Mouse (Mus musculus) urinary bladder, adult 2 months (tissue): ENCODE results near the gene Gm7534. TPM values are rescaled to one million over a fixed set of nuclear protein-coding genes. Genes with fewer than 3 reads are reported as not detected.

Experiments used
- DNase-seq: peaks from one replicate; pipeline ENCODE4 v3.0.0; 2022; ENCODE audit warnings: low spot score
- polyA plus RNA-seq: library from polyadenylated mRNA; depleted of rRNA; stranded (reverse); fragments of >200 nt; gene quantifications from 2 replicates; pipeline ENCODE4 v1.2.3, GENCODE M21; 2012; rRNA removed

The Gm7534 gene
- polyA plus RNA-seq = not detected in 2 replicates

DNA sequence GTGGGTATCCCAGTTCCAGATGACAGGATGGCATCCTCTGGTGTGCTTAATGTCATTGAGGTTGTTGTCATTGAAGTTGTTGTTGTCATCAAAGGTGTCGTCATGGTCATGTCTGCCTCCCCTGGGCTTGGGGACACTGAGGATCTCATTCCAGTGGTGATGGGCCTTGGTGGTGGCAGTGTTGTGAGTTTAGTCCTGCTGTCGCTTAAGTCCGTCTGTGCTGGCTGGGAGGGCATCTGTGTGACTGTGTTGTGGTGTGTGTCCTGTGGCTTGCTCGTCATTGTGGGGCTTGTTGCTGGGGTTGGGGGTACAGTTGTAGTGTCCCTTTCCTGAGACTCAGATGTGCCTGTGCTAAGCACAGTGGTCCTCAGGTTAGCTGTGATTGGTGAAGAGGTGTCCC is at the start of gene Gm7534:
Gene Gm7534, minus strand, starts transcription at position 101 of the 400 bp plus-strand sequence.
- no peak for DNase-seq

DNA sequence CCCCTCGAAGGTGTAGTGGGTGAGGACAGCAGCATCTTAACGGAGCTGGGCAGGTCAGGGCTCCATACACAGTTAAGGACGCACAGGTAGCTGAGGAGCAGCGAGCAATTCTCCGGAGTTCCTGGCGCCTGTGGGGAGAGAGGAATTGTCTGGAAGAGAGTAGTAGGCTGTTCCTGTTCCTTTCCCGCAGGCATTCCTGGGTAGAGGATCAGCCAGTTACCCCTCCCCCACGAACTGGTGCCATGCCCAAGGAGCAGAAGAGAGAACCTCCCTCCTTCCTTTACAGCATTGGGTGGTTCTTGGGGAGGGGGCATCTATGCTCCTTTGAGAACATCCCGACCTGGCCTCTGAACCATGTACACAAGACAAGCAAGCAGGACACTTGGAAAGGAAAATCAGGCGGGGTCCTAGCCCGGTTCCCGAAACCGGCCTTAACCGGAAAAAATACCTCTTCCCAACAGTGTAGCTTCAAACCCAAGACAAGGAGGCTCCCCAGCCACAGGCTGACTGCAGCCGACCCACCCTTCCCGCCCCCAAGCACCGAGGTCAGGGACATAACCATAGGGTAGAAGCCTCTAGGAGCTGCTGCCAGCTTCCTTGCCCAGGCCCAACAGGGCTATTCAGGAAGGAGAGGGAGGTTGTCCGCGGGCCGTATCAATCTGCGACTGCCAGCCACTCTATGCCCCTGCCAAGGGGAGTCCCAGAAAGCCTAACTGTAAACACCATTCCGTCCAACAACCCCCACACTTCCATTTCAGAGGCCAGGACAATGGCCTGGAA is 49.5 kb upstream of the Gm7534 start:
- DNase-seq = peak; percentile 20

- DNase-seq = no peak
These were observed 48.7 kb upstream of the Gm7534 start for GRCm38 (mm10) chr4:134251241-134252130.

- no peak for DNase-seq
These were observed 48.1 kb upstream of the Gm7534 start for GRCm38 (mm10) chr4:134250930-134251240.

GRCm38 (mm10) chr4:134250116-134250929 is 47.5 kb upstream of the Gm7534 start:
- no peak for DNase-seq

DNA sequence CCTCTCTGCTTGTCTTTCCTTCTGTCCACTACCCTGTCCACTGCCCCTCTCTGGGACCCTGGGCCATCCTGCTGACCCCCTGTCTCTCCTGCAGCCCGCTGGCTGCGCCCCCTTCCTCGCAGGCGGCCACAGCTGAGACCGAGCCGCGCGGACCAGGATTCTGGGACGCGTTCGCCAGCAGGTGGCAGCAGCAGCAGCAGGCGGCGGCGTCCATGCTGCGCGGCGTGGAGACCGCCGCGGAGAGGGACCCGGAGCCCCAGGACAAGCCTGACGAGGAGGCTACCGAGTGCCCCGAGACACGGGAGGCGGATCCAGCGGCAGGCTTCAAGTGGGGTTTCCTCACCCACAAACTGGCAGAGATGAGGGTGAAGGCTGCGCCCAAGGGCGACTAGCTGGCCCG is 46.8 kb upstream of the Gm7534 start:
- peak; percentile 60 for DNase-seq

DNA sequence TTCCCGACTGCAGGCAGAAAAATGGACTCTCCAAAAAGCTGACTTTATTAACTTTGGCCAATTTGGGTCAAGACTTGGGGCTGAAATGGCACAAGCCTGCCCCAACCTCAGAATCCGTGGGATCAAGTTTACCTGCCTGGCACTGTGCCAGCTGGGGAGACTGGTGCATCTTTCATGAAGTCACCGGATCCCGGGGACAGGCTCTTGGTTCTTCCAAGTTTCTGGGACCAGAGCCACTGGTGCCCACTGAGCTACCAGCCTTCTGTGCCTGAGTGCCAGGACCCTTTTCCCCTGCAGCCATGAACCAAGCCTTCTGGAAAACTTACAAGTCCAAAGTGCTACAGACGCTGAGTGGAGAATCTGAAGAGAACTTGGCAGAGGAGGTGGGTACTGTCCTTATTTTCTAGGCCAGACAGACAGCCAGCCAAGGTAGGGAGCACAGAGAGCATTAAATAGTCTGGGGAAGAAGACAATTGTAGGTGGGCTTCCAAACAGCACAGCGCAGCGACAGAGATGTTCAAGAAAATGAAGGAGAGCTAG is 44.0 kb upstream of the Gm7534 start, which contains the start of gene Gm30191:
Gene Gm30191, plus strand, starts transcription at position 217 of the 540 bp plus-strand sequence.
- DNase-seq = no peak

GRCm38 (mm10) chr4:134246256-134246655 is 43.5 kb upstream of the Gm7534 start:
- no peak for DNase-seq

GRCm38 (mm10) chr4:134245148-134245843 is 42.5 kb upstream of the Gm7534 start, which contains the start of gene Zfp593:
Gene Zfp593 (minus strand): TSS chr4:134245592.
- DNase-seq = peak; percentile 87

- no peak for DNase-seq
These were observed 40.9 kb upstream of the Gm7534 start, which contains the start of gene E130218I03Rik for GRCm38 (mm10) chr4:134243516-134244250. Gene E130218I03Rik (plus strand): TSS chr4:134243662.

- DNase-seq = no peak
These were observed 35.9 kb upstream of the Gm7534 start for GRCm38 (mm10) chr4:134238686-134239085.

GRCm38 (mm10) chr4:134238279-134238651 is 35.5 kb upstream of the Gm7534 start, which contains the start of gene Cnksr1:
Gene Cnksr1 (minus strand): TSS chr4:134238399.
- peak; percentile 77 for DNase-seq

DNA sequence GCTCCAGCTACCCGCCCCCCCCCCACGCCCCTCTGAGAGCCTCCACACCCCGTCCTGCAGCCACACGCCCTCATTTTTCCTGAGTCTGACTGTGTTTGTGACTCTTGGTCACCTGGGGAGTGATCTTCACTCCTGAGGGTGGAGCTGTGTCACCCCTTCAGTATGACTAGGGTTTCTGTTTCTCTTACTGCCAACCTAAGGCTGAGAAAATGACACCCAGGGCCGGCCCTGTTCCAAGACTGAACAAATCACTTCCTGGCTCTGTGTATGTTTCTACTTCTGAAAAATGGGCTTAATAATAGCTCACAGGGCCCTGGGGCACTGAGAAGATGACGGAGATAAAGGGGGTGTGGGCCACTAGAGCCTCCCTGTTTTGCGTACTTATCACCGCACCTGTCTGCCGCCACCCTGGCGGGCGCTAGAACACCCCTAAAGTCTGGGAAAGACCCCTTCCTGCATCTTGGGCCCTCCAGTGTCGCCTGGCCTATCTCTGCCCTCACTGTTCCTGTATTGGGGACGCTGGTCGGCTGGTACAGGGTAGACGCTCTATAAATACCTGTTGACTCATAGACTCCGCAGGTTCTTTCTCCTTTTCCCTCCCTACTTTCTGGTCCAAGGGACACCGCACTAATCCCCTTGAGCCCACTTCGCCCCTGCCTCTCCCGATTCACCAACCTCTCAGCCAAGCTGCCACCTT is 34.9 kb upstream of the Gm7534 start:
- DNase-seq = no peak

- DNase-seq = no peak
These were observed 32.1 kb upstream of the Gm7534 start for GRCm38 (mm10) chr4:134234876-134235275.

GRCm38 (mm10) chr4:134230431-134230830 is 27.6 kb upstream of the Gm7534 start:
- no peak for DNase-seq

- no peak for DNase-seq
These were observed 24.4 kb upstream of the Gm7534 start, which contains the start of gene Catsper4 for GRCm38 (mm10) chr4:134227194-134227593. Gene Catsper4 (minus strand): TSS chr4:134227383.

DNA sequence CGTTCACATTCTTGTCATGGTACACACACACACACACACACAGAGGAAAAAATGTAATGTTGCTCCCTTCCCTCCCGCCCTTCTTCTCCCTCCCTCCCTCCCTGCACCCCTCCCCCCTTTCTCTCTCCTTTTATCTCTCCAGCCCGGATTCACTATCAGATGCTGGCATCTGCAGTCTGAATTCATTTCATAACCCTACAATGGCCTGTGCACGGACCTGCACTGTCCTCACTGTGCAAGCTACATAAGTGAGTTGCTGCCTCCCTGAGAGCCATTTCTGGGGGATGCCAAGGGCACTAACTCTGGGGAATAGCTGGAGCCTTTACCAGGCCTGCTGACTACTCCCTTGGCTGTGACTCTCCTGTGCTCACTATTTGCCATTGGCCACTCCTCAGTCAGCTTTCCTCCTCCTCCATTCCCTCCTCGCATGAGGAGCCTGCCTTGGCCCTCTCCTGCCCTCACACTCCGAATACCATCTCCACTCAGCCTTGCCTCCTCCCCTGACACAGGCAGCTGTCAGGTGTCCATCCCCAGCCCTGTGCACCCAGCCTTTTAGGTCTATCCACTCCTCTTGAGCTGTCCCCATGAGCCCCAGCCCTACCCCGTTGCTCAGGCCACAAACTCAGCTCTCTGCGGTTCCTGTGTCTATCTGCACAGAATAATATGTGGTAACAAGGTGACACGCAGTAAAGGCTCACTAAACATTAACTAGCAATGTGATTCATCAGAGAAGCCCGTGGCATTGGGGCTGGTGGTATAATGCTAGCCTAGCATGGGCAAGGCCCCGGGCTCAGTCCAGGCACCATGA is 20.2 kb upstream of the Gm7534 start:
- no peak for DNase-seq

GRCm38 (mm10) chr4:134206488-134207053 is 3.8 kb upstream of the Gm7534 start:
- DNase-seq = no peak
